Mouse (Mus musculus): ENCODE data around the gene Lrrc8c. TPM values are rescaled to one million over a fixed set of nuclear protein-coding genes. Genes with fewer than 3 reads are reported as not detected.
"Not testable (repeated sequence)": the region's sequence is repeated elsewhere in the genome, so short reads cannot be mapped to it uniquely, and the experiment has no call there.

The Lrrc8c gene
- polyA plus RNA-seq, 1 experiment from 2014 or later: 7.5 TPM

DNA sequence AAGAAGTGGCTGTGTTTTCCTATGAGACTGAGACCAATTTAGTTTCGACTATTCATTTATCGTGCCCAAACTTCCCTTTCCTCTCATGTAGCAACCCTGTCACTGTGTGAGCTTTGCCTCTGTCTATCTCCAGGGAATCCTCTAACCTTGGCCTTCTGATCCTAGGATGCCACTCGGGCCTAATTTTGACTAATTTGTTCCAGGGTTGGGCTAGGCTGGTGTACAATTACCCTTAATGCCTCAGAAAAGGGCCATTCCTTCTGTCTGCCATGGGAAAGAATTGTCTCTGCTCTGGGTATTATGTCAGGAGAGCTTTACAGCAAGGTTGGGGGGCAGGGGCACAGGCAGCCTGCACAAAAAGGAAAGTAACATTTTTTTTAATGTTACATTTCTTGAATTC is 107.2 kb downstream of the Lrrc8c start:
- H3K27me3 ChIP-seq: no peaks in the 10 kb centered on the region
- POLR2A ChIA-PET: no interaction called here
- DNase-seq (ENCODE audit: low read depth, low spot score) (no peak), ATAC-seq (no peak)
- CTCF ChIA-PET: interaction anchor here (0.6 to 2.0 kb wide), 5 partner anchors 11 to 89 kb away, joined by 3 to 5 read pairs (median 3); no protein-coding TSS in a partner anchor
- in situ Hi-C loops (cut with MboI; ENCODE audit: low pct_unique_long_range_greater_than_20kb): loop anchor here (10.0 kb wide), 1 partner anchor 102 kb away; no protein-coding TSS in a partner anchor
- TF ChIP-seq CTCF (IDR thresholded peaks at IDR 0.05): no peak

DNA sequence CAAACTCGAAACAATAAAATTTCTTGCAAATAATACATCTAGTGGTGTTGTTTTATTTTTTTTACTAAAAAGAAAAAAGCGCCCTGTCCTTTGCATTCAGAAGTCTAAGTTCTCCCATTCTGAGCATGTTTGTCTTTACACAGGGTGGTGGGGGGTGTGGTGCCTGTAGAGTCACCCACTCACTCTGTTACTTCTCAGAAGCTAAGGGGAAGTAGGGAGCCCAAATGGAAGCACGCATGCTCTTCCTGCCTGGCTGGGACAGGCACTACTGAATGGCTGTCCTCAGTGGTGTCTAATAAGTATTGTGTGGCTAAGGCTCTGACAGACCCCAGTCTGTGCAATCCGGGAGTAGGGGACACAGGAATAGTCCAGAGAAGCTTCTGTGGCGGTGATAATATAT is 107.9 kb downstream of the Lrrc8c start:
- ATAC-seq (no peak), DNase-seq (ENCODE audit: low read depth, low spot score) (no peak)
- CTCF ChIA-PET: no interaction called here
- no peaks in the 10 kb centered on the region for H3K27me3 ChIP-seq
- no peak for TF ChIP-seq CTCF (IDR thresholded peaks at IDR 0.05)
- in situ Hi-C loops (cut with MboI; ENCODE audit: low pct_unique_long_range_greater_than_20kb): loop anchor here (10.0 kb wide), 1 partner anchor 102 kb away; no protein-coding TSS in a partner anchor
- POLR2A ChIA-PET: no interaction called here

DNA sequence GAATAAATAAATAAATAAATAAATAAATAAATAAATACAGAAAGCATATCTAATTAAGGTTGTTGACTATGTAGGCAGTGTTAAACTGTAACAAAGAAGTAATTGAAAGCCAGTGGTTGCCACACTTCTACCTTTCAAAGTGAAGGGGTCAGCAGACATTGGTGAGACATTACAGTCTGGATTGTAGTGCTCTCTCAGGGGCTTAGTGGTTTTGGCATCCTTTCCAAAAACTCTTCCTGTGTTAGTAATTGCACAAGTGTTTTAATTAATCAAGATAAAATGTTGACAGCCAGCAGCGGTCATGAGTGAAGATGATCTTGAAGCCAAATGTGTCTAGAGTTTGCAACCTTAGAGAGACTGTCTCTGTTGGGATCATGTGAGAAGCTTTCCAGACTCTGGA is 110.8 kb downstream of the Lrrc8c start:
- in situ Hi-C loops (cut with MboI; ENCODE audit: low pct_unique_long_range_greater_than_20kb): loop anchor here (10.0 kb wide), 1 partner anchor 105 kb away; no protein-coding TSS in a partner anchor
- peak; percentile 99 for DNase-seq (ENCODE audit: low read depth, low spot score)
- CTCF ChIA-PET: interaction anchor here (1.3 to 1.9 kb wide), 2 partner anchors 9 to 10 kb away, joined by 3 to 4 read pairs; no protein-coding TSS in a partner anchor
- H3K27me3 ChIP-seq: no peaks in the 10 kb centered on the region
- TF ChIP-seq CTCF (IDR thresholded peaks at IDR 0.05): no peak
- POLR2A ChIA-PET: no interaction called here
- ATAC-seq: peak; percentile 78

DNA sequence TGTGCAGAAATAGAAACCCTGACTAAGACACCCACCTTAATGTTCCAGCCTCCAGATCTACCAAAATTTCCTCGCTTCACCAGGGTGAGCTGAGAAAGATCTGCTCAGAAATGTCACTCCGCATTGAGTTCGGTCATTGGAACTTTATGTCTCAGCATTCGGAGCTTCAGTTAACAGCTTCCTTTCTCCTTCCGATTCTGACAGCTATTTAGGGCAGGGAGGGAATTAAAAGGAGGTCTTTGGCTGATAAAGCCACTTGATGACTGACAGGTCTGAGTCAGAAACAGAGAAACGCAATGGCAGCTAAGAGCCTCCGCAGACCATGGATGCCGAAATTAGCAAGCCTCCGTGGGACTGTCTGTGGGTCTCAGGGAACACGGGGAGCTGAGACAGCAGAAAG is 112.9 kb downstream of the Lrrc8c start:
- in situ Hi-C loops (cut with MboI; ENCODE audit: low pct_unique_long_range_greater_than_20kb): no loop called here
- no peak for DNase-seq (ENCODE audit: low read depth, low spot score)
- H3K27me3 ChIP-seq: no peaks in the 10 kb centered on the region
- ATAC-seq: no peak
- ChIA-PET CTCF (interaction anchor here (0.9 to 1.3 kb wide), 5 partner anchors 9 to 139 kb away, joined by 3 to 4 read pairs (median 3); partner anchors contain the start of gene Lrrc8c), POLR2A (no interaction called here)
- TF ChIP-seq CTCF (IDR thresholded peaks at IDR 0.05): no peak

DNA sequence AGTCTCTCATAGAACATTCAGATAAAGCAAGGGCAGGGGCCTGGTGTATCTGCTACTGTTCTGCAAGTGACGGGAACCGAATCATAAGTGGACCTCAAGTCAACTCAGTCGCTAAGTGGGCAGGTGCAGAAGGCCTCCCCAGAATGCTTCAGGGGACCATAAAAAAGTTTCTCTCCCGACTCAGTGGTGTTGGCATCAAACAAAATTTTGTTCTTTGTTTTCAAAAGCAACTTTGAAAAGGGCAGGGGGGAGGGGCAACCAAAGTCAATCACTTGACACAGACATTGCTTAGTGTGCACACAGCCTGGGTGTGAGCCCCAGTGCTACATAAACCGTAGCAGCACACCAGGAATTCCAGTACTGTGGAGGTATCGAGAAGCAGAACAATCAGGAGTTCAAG is 116.4 kb downstream of the Lrrc8c start:
- in situ Hi-C loops (cut with MboI; ENCODE audit: low pct_unique_long_range_greater_than_20kb): no loop called here
- no peak for TF ChIP-seq CTCF (IDR thresholded peaks at IDR 0.05)
- no peak for DNase-seq (ENCODE audit: low read depth, low spot score)
- ATAC-seq: no peak
- ChIA-PET CTCF (interaction anchor here (2.2 kb wide), 1 partner anchor 14 kb away, joined by 10 read pairs; no protein-coding TSS in a partner anchor), POLR2A (interaction anchor here (1.0 kb wide), 1 partner anchor 228 kb away, joined by 3 read pairs; no protein-coding TSS in a partner anchor)
- H3K27me3 ChIP-seq: no peaks in the 10 kb centered on the region

DNA sequence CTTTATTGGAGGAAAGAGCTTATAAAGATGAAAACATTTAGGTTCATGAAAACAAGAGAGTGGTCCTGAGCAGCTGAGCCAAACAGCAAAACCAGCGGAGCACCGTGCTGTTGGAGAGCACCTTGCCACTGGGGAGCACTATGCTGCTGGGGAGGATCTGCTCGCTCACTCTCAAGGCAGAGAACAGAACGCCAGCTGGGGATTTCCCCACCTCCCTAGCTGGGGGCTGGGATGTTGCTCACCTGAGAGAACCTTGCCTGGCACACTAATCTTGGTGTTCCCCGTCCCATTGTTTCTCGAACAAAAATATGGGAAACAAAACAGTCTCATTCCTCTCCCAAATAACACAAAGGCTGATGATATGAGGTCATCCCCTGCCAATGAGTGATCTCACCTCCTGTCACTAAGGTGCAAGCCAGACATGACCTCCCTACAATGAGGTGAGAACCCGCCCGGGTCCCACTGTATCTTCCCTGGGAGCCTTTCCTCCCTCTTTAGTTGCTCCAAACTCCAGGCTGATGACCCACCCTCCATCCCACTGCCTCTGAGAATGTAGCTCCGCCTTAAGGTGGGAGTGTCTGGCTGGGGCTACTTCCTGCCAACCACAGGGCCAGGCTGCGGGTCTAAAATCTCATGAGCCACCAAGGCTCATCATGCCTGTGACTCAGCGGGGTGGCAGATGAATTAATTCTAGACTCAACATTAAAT is 117.5 kb downstream of the Lrrc8c start:
- DNase-seq (ENCODE audit: low read depth, low spot score) (peak; percentile 92), ATAC-seq (peak; percentile 93)
- POLR2A ChIA-PET: interaction anchor here (1.0 kb wide), 1 partner anchor 229 kb away, joined by 3 read pairs; no protein-coding TSS in a partner anchor
- no peaks in the 10 kb centered on the region for H3K27me3 ChIP-seq
- no peak for TF ChIP-seq CTCF (IDR thresholded peaks at IDR 0.05)
- in situ Hi-C loops (cut with MboI; ENCODE audit: low pct_unique_long_range_greater_than_20kb): no loop called here
- CTCF ChIA-PET: interaction anchor here (0.8 to 2.2 kb wide), 4 partner anchors 11 to 147 kb away, joined by 3 to 10 read pairs (median 4); no protein-coding TSS in a partner anchor

DNA sequence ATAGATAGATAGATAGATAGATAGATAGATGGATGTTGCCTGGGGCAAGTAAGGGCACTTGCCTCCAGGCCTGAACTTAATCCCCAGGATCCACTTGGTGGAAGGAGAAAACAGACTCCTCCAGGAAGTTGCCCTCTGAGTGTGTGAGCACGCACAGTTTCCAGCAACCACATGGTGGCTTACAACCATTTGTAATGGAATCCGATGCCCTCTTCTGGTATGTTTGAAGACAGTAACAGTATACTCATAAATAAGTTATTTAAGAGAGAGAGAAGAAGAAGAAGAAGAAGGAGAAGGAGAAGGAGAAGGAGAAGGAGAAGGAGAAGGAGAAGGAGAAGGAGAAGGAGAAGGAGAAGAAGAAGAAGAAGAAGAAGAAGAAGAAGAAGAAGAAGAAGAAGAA is 119.1 kb downstream of the Lrrc8c start:
- DNase-seq (ENCODE audit: low read depth, low spot score); in situ Hi-C loops (cut with MboI; ENCODE audit: low pct_unique_long_range_greater_than_20kb); ATAC-seq; H3K27me3 ChIP-seq: not testable (repeated sequence)
- CTCF ChIA-PET: interaction anchor here (1.2 kb wide), 1 partner anchor 224 kb away, joined by 4 read pairs; no protein-coding TSS in a partner anchor
- POLR2A ChIA-PET: interaction anchor here (0.8 kb wide), 1 partner anchor 37 kb away, joined by 4 read pairs; no protein-coding TSS in a partner anchor

DNA sequence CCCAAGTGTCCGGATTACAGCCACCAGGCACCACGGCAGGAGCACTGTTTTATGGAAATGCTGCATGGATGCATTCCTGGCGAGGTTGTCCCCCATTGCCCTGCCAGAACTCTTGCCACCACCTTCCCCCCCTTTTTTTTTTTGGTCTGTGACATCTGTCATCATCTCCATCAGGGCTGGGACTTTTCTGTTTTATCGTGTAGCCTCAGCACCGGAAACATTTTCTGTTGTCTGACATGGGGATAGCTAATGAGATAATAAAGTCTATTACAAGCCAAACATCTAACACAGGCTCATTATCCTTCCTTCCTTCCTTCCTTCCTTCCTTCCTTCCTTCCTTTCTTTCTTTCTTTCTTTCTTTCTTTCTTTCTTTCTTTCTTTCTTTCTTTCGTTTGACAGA is 119.7 kb downstream of the Lrrc8c start:
- no peak for DNase-seq (ENCODE audit: low read depth, low spot score)
- TF ChIP-seq CTCF (IDR thresholded peaks at IDR 0.05): no peak
- no peak for ATAC-seq
- in situ Hi-C loops (cut with MboI; ENCODE audit: low pct_unique_long_range_greater_than_20kb): no loop called here
- no peaks in the 10 kb centered on the region for H3K27me3 ChIP-seq
- POLR2A ChIA-PET: interaction anchor here (0.8 kb wide), 1 partner anchor 36 kb away, joined by 4 read pairs; no protein-coding TSS in a partner anchor
- CTCF ChIA-PET: interaction anchor here (0.8 to 1.2 kb wide), 3 partner anchors 13 to 224 kb away, joined by 3 to 4 read pairs (median 3); no protein-coding TSS in a partner anchor

DNA sequence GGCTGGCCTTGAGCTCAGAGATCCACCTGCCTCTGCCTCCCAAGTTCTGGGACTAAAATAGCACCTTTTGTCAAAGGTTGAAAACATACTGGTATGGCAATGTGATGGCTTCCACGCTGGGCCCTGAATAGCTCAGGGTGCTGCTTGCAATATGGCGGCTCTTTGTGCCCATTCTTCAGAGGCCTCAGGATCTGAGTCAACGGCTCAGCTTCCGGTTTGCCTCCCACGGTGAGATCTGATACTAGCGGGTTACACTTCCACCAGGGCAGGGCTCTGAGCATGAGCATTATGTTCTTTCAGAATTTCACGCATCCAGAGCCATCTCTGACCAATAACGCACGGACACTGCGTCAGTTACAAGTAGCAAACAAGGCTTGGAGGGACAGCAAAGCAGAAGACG is 120.2 kb downstream of the Lrrc8c start:
- CTCF ChIA-PET: interaction anchor here (0.8 to 1.7 kb wide), 4 partner anchors 12 to 225 kb away, joined by 3 to 4 read pairs (median 4); no protein-coding TSS in a partner anchor
- in situ Hi-C loops (cut with MboI; ENCODE audit: low pct_unique_long_range_greater_than_20kb): no loop called here
- POLR2A ChIA-PET: interaction anchor here (0.8 kb wide), 1 partner anchor 36 kb away, joined by 4 read pairs; no protein-coding TSS in a partner anchor
- H3K27me3 ChIP-seq: no peaks in the 10 kb centered on the region
- TF ChIP-seq CTCF (IDR thresholded peaks at IDR 0.05): no peak
- DNase-seq (ENCODE audit: low read depth, low spot score) (no peak), ATAC-seq (no peak)

DNA sequence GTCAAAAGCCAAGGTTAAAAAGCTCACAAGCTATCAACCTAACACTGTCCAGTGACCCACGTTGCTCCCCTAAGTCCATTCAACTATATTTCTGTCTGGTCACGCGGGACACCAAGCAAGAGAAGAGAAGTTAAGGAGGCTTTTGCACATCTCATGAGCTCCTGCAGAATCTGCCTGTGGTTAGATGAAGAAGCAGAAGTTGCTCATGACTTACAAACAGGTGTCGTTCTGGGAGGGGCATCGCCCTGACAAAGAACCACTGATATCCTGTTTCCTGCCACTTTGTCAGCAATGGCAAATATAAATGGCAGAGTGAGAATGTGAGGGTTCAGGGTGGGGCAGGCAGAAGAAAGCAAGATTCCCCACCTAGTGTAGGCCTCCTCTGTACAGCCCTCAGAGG is 123.3 kb downstream of the Lrrc8c start:
- ATAC-seq (no peak), DNase-seq (ENCODE audit: low read depth, low spot score) (no peak)
- POLR2A ChIA-PET: no interaction called here
- CTCF ChIA-PET: interaction anchor here (1.4 kb wide), 1 partner anchor 20 kb away, joined by 3 read pairs; no protein-coding TSS in a partner anchor
- TF ChIP-seq CTCF (IDR thresholded peaks at IDR 0.05): no peak
- H3K27me3 ChIP-seq: no peaks in the 10 kb centered on the region
- in situ Hi-C loops (cut with MboI; ENCODE audit: low pct_unique_long_range_greater_than_20kb): no loop called here

DNA sequence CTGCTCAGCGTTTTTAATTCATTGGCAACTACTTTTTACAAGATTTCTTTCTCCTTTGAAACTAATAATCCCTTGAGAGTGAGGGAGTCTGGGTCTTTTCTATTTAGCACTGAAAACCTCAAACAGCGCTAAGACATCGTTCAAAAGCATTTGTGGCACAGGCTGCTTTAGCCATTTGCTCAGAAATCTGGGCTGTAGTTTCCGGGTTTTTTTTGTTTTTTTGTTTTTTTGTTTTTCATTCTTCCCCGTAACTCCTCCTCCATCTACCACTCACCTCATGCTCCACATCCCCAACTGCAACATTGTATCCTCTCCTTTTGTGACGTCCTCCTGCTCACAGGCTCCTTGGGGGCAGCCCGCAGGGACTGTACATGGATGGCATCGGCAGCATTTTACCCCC is 124.1 kb downstream of the Lrrc8c start:
- H3K27me3 ChIP-seq: no peaks in the 10 kb centered on the region
- ChIA-PET POLR2A (no interaction called here), CTCF (interaction anchor here (1.4 kb wide), 1 partner anchor 19 kb away, joined by 3 read pairs; no protein-coding TSS in a partner anchor)
- in situ Hi-C loops (cut with MboI; ENCODE audit: low pct_unique_long_range_greater_than_20kb): no loop called here
- no peak for TF ChIP-seq CTCF (IDR thresholded peaks at IDR 0.05)
- ATAC-seq (no peak), DNase-seq (ENCODE audit: low read depth, low spot score) (no peak)

Data from Patski (cell line).